Mouse (Mus musculus) intestine, embryonic 15.5 days (tissue): ENCODE data around the gene Suox. TPM values are rescaled to one million over a fixed set of nuclear protein-coding genes. Genes with fewer than 3 reads are reported as not detected.

ENCODE experiments used
- ATAC-seq: fragments of 200-750 bp; cut with Nextera tagmentation; 2 replicates; pipeline ENCODE4 v1.8.0; 2017; ENCODE audit warnings: moderate TSS enrichment, moderate library complexity
- H3K27ac ChIP-seq: fragments of 300-500 bp; sonication (generic); 2 replicates; pipeline ENCODE4 v1.5.1; 2015; ENCODE audit warnings: mild to moderate bottlenecking, inconsistent platforms
- H3K27me3 ChIP-seq: fragments of 300-500 bp; sonication (generic); replicated peaks from 2 replicates; pipeline ENCODE4 v1.6.1; 2015; ENCODE audit warnings: inconsistent platforms
- H3K36me3 ChIP-seq: fragments of 300-500 bp; sonication (generic); 2 replicates; pipeline ENCODE4 v1.6.1; 2015; ENCODE audit warnings: inconsistent platforms
- H3K4me1 ChIP-seq: fragments of 300-500 bp; sonication (generic); replicated peaks from 2 replicates; pipeline ENCODE4 v1.6.1; 2015; ENCODE audit warnings: inconsistent platforms
- H3K4me2 ChIP-seq: fragments of 300-500 bp; sonication (generic); replicated peaks from 2 replicates; pipeline ENCODE4 v1.6.1; 2015; ENCODE audit warnings: mild to moderate bottlenecking, inconsistent platforms
- H3K4me3 ChIP-seq: fragments of 300-500 bp; sonication (generic); replicated peaks from 2 replicates; pipeline ENCODE4 v1.5.1; 2015; ENCODE audit warnings: inconsistent platforms
- H3K9ac ChIP-seq: fragments of 300-500 bp; sonication (generic); 2 replicates; pipeline ENCODE4 v1.6.1; 2015; ENCODE audit warnings: inconsistent platforms
- H3K9me3 ChIP-seq: fragments of 300-500 bp; sonication (generic); 2 replicates; pipeline ENCODE4 v1.6.1; 2016; ENCODE audit warnings: inconsistent platforms
- WGBS: fragments of 180-500 bp; shearing (Covaris S2); methylation state at CpG from one replicate; pipeline ENCODE4 v1.1.7; 2015; 5-methylcytosine and 5-hydroxymethylcytosine counted together
- polyA plus RNA-seq: library from polyadenylated mRNA; unstranded; fragments of >200 nt; fragmentation: Nextera tagmentation; extraction: Ambion mirVana; gene quantifications from 2 replicates; pipeline ENCODE4 v1.2.1, GENCODE M21; 2015

Suox gene
- polyA plus RNA-seq, 1 experiment from 2014 or later = 12.1 TPM

DNA sequence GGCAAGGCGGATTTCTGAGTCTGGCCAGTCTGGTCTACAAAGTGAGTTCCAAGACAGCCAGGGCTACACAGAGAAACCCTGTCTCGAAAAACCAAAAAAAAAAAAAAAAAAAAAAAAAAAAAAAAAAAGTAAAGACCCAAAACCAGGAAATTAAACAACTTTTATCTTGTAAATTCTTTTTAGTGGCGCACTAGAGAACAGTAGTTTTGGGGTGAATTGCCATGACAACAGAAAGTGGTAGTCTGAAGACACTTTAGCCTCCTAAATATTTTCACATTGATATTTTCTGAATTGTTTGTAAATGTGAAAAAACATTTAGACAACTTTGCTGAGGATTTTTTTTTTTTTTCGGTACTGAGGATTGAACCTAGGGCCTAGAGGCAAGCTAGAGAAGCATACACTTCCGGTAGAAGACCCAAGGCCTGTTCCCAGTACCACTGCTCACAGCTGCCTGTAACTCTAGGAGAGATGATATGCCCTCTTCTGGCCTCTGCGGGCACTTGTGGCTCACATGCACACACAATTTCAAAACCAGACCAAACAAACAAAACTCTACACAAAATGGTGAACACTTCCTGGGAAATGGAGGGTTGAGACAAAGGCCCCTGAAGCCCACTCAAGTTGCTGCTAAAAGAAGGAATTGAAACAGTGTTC lies 23.3 kb upstream of the Suox start:
- peak overlapping the region; percentile 33; the same call in 1 of the 2 replicates for H3K4me3 ChIP-seq
- no peaks in the 10 kb centered on the region for H3K9me3 ChIP-seq
- H3K4me2 ChIP-seq = peak overlapping the region; percentile 64; the same call in 1 of the 2 replicates
- H3K36me3 ChIP-seq = peaks cover 33% of the 10 kb centered on the region
- no peak overlapping the region for H3K9ac ChIP-seq
- 80% methylated on average over 6 of the region's 6 CpGs for WGBS
- H3K27me3 ChIP-seq = no peaks in the 10 kb centered on the region
- H3K4me1 ChIP-seq = 0 out of 2 replicates have a peak, but pooled peaks cover 2% of the 10 kb centered on the region
- no peak overlapping the region for H3K27ac ChIP-seq
- no peak for ATAC-seq

- Histone ChIP-seq H3K9ac (peak within 1 kb of the TSS; percentile 94), H3K27me3 (no peaks in the 10 kb centered on the region), H3K27ac (peak within 1 kb of the TSS; percentile 98), H3K4me2 (peak within 1 kb of the TSS; percentile 64), H3K9me3 (no peaks in the 10 kb centered on the region), H3K36me3 (peaks cover 26% of the 10 kb centered on the region), H3K4me1 (no peaks in the 10 kb centered on the region), H3K4me3 (peak within 1 kb of the TSS; percentile 79)
- peak; percentile 99 for ATAC-seq
- under 1% methylated on average over 40 of the region's 40 CpGs for WGBS
Measured at GRCm38 (mm10) chr10:128695992-128696807, 22.3 kb upstream of the Suox start, which contains the start of gene Rab5b. Gene Rab5b, minus strand, starts transcription at chr10:128696264.

DNA sequence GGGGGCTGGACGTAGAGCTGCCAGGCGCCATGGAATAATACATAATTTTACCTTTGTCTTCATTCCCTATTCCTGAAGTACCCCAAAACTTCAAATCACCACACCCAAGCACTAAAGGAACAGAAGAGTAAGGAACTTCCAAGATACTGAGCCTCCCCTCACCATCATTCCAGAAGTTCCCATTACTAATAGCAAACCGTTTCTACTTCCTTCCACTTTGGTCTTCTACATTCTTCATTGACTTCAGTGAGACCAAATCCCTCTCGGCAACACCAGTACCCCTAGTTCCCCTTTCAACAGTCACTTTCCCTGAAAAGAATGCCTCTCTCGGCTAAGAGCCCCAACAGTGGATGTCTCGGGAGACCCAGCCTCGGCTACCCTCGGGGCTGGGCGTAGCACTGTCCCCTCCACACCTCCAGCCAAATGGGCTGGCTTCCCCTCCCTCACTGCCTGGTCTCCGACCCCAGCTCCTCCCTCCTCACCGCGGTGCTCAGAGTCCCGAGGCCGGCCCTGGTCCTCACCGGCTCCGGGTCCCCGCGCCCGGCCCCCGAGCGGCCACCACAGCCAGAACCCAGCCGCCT lies 21.6 kb upstream of the Suox start:
- no peaks in the 10 kb centered on the region for H3K4me1 ChIP-seq
- H3K27me3 ChIP-seq = no peaks in the 10 kb centered on the region
- ATAC-seq = no peak
- peaks cover 20% of the 10 kb centered on the region for H3K36me3 ChIP-seq
- H3K27ac ChIP-seq = peak overlapping the region; percentile 98
- H3K9me3 ChIP-seq = no peaks in the 10 kb centered on the region
- peak overlapping the region; percentile 57 for H3K4me2 ChIP-seq
- peak overlapping the region; percentile 79 for H3K4me3 ChIP-seq
- 2% methylated on average over 22 of the region's 22 CpGs for WGBS
- peak overlapping the region; percentile 94 for H3K9ac ChIP-seq

DNA sequence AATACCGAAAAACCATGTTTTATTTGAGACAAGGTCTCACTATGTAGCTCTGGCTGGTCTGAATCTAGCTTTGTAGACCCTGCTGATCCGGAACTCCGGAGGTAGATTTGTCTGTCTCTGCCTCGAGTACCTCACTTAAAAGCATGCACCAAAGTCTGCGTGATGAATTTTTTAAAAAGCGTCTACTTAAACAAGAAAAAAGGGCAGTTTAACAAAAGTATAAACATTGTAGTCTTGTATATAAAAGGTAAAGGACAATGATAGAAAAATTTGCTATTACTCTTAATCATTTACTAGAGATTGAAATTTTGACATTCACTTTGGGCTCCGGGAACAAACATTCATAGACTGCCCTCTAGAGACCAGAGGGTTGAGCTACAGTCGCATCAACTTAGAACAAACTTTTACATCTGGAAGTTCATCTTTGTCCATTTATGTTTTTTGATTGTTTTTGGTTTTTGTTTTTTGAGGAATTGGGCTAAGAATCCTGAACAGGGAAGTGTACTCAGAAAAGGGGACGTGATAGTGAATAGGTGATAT lies 666 bp upstream of the Suox start:
- no peak for ATAC-seq
- peak overlapping the region; percentile 57 for H3K9ac ChIP-seq
- no peaks in the 10 kb centered on the region for H3K27me3 ChIP-seq
- no peaks in the 10 kb centered on the region for H3K36me3 ChIP-seq
- no peaks in the 10 kb centered on the region for H3K9me3 ChIP-seq
- H3K27ac ChIP-seq = peak overlapping the region; percentile 33
- peak overlapping the region; percentile 61 for H3K4me3 ChIP-seq
- 2% methylated on average over 9 of the region's 9 CpGs for WGBS
- H3K4me2 ChIP-seq = peak overlapping the region; percentile 78
- peaks cover 8% of the 10 kb centered on the region for H3K4me1 ChIP-seq

DNA sequence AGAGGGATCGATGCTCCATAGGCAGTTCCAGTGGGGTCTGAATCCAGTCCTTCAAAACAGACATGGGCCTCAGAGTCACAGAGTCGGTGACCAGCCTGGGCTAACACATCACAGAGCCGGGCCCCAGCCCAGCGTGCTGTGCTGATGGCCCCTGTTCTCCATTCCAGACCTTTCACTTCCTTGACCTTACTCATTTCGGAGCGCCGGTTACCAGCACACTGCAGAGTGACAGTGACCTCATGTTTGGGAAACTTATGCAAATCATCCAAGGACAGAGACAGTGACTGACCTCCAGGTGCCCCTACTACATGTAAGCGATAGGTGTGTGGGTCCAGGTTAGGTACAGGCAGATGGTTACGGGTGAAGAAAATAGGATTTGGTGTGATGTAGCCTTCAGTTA lies 2.7 kb downstream of the Suox start:
- WGBS = 92% methylated on average over 9 of the region's 9 CpGs
- no peak overlapping the region for H3K9ac ChIP-seq
- no peaks in the 10 kb centered on the region for H3K9me3 ChIP-seq
- no peak overlapping the region for H3K27ac ChIP-seq
- no peak overlapping the region for H3K4me3 ChIP-seq
- no peak for ATAC-seq
- no peaks in the 10 kb centered on the region for H3K36me3 ChIP-seq
- H3K27me3 ChIP-seq = no peaks in the 10 kb centered on the region
- H3K4me2 ChIP-seq = no peak overlapping the region
- peaks cover 9% of the 10 kb centered on the region for H3K4me1 ChIP-seq

DNA sequence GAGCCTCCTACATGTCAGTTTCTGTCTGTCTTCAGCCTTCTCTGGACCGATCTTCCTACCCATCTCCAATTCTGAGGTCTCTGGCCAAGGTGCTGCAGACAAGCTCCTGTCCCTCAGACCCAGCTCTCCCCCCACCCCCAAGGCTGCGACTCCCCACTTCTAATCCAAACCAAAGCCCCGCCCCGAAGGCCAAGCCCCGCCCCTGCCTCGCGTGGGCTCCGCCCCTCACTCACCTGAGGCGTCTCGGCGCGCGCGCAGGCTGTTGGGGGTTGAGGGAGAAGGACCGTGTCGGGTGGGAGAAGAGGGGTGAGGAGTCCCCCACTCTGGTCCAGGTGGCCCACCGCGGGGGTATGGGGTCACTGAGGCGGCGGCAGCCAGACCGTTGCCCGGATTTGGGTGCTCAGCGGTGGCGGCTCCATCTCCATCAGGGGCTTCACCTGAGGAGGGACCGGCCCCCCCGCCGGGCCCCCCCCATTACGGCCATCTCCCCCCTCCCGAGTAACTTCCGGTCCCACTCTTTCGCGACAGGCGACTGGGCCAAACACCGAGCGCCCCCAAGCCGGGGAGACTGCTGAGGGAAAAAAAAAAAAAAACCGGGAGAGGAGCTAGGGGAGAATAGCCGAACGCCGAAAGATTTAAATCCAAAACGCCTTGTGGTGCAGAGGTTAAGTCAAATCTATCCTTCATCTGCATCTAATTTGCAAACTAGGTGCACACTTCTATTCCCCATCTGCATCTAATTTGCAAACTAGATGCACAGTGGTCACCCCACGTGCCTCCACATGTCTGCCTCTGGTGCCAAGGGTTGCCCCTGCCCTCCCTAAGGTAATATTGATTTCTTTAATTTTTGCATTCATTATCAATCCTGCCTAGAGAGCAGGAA lies 4.8 kb downstream of the Suox start:
- WGBS = under 1% methylated on average over 42 of the region's 42 CpGs
- Histone ChIP-seq H3K27ac (peak overlapping the region; percentile 37; the same call in 1 of the 2 replicates), H3K27me3 (no peaks in the 10 kb centered on the region), H3K4me3 (peak overlapping the region; percentile 77), H3K9me3 (no peaks in the 10 kb centered on the region), H3K4me2 (peak overlapping the region; percentile 84), H3K9ac (peak overlapping the region; percentile 66), H3K4me1 (peaks cover 9% of the 10 kb centered on the region), H3K36me3 (no peaks in the 10 kb centered on the region)
- ATAC-seq = peak; percentile 77

GRCm38 (mm10) chr10:128665806-128666205 lies 8.1 kb downstream of the Suox start:
- Histone ChIP-seq H3K9ac (no peak overlapping the region), H3K9me3 (no peaks in the 10 kb centered on the region), H3K4me3 (no peak overlapping the region), H3K36me3 (no peaks in the 10 kb centered on the region), H3K27me3 (no peaks in the 10 kb centered on the region), H3K4me2 (no peak overlapping the region), H3K4me1 (peaks cover 2% of the 10 kb centered on the region; the same call in 1 of the 2 replicates), H3K27ac (no peak overlapping the region)
- WGBS = 92% methylated on average over 2 of the region's 2 CpGs
- ATAC-seq = no peak

- H3K27ac ChIP-seq = no peak overlapping the region
- H3K4me2 ChIP-seq = no peak overlapping the region
Measured at GRCm38 (mm10) chr10:128665307-128665706, 8.6 kb downstream of the Suox start.

GRCm38 (mm10) chr10:128664808-128665207 lies 9.1 kb downstream of the Suox start:
- no peak for ATAC-seq
- WGBS = 73% methylated on average over 3 of the region's 3 CpGs

More at GRCm38 (mm10) chr10:128665307-128665706, 8.6 kb downstream of the Suox start:
- Histone ChIP-seq H3K27me3 (no peaks in the 10 kb centered on the region), H3K9me3 (no peaks in the 10 kb centered on the region), H3K4me3 (no peak overlapping the region), H3K4me1 (peaks cover 2% of the 10 kb centered on the region; the same call in 1 of the 2 replicates), H3K36me3 (no peaks in the 10 kb centered on the region), H3K9ac (no peak overlapping the region)
- no peak for ATAC-seq
- WGBS = 87% methylated on average over 3 of the region's 3 CpGs

DNA sequence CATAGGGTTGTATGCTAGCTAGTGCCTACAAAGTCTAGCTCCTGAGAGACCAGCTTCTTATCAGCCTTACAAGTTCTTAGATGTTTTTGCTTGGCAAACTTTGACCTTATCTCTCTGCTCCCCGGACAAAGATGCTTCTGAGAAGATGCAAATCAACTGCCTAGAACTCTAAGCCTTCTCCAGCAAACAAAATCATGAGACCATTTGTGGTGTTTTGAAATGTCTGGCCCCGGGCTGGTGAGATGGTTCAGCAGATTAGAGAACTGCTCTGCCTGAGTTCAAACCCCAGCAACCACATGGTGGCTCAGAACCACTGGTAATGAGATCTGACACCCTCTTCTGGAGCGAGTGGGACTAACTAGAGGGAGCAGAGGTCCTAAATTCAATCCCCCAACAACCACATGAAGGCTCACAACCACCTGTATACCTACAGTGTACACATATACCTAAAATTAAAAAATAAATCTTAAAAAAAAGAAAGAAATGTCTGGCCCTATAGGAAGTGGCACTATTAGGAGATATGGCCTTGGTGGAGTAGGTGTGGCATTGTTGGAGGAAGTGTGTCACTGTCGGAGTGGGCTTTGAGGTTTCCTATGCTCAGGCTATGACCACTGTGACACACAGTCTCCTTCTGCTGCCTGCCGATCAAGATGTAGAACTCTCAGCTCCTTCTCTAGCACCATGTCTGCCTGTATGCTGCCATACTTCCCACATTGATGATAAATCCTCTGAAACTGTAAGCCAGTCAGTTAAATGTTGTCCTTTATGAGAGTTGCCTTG lies 10.2 kb downstream of the Suox start:
- 56% methylated on average over 5 of the region's 5 CpGs for WGBS
- ATAC-seq = no peak
- H3K36me3 ChIP-seq = no peaks in the 10 kb centered on the region
- no peak overlapping the region for H3K27ac ChIP-seq
- H3K4me3 ChIP-seq = no peak overlapping the region
- no peaks in the 10 kb centered on the region for H3K27me3 ChIP-seq
- H3K9ac ChIP-seq = no peak overlapping the region
- H3K4me2 ChIP-seq = no peak overlapping the region
- H3K4me1 ChIP-seq = no peaks in the 10 kb centered on the region
- H3K9me3 ChIP-seq = no peaks in the 10 kb centered on the region

More at GRCm38 (mm10) chr10:128664808-128665207, 9.1 kb downstream of the Suox start:
- Histone ChIP-seq H3K36me3 (no peaks in the 10 kb centered on the region), H3K4me2 (no peak overlapping the region), H3K27ac (no peak overlapping the region), H3K9ac (no peak overlapping the region), H3K9me3 (no peaks in the 10 kb centered on the region), H3K27me3 (no peaks in the 10 kb centered on the region), H3K4me3 (no peak overlapping the region), H3K4me1 (peaks cover 2% of the 10 kb centered on the region; the same call in 1 of the 2 replicates)

DNA sequence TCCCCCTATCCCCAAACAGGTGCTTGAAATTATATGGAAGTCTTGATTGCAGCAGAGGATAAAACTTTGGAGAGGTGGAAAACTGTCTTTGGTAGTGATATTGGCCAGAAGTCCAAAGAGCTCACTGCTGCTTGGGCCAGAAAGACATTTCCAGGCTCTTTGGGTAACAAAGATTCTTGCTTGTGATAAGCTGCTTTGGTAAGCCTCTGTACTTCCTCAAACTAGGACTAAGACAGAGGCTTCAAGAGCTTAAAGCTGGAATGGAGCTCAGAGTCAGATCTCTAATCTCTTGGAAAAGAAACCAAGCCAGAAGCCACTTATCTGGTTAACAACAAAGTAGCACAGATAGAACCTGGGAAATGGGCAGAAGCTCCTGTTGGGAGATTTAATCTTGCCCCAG lies 11.4 kb downstream of the Suox start:
- Histone ChIP-seq H3K4me3 (no peak overlapping the region), H3K9me3 (no peaks in the 10 kb centered on the region), H3K27ac (no peak overlapping the region), H3K4me2 (no peak overlapping the region), H3K4me1 (no peaks in the 10 kb centered on the region), H3K9ac (no peak overlapping the region), H3K36me3 (no peaks in the 10 kb centered on the region), H3K27me3 (no peaks in the 10 kb centered on the region)
- no peak for ATAC-seq
